Comparison of ENCODE assay signal across 26 mouse cellular contexts in the genomic region with DNA sequence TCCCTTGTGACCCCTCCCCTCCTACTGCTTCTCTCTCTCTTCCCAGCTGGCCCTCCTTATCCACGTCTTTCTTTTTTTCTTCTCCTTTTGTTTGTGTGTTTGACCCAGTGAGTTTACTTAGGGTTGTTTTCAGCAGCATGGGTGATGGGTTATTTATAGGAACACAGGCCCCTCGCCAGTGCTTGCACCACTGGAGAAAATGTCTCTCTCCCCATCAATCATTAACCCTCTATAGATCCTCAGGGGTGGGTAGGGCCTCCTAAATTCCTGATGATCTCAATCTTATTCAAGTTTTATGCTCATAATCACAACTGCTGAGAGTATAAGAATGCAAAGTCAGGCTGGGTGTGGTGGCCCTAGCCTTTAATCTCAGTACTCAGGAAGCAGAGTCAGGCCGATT. TPM values are rescaled to one million over a fixed set of nuclear protein-coding genes. Genes with fewer than 3 reads are reported as not detected.
DNase-seq lines count a peak whose midpoint lies in the region; ATAC-seq and TF ChIP-seq lines count a peak whose summit lies in the region.
"Had no signal": no experiment of that assay in that cellular context is flagged by ENCODE, and none has a peak within 500 bp of the region (broad histone marks: within the 10 kb centered on the region; RNA-seq: fewer than 3 reads in every experiment).

No protein-coding gene starts in this region.

- no peaks in the 10 kb centered on the region for H3K27me3 ChIP-seq in liver, postnatal 0 days (ENCODE audit: insufficient read depth, low read length)
- no peaks in the 10 kb centered on the region for H3K27me3 ChIP-seq in E14TG2a.4 (ENCODE audit: insufficient read depth, low read length)
- H3K27me3 ChIP-seq in intestine, postnatal 0 days (replicated peaks; ENCODE audit: control insufficient read depth, insufficient read depth, low read length), result no peaks in the 10 kb centered on the region
- H3K27me3 ChIP-seq: heart, embryonic 13.5 days; limb, embryonic 12.5 days had no signal

- H3K4me1 ChIP-seq in liver, postnatal 0 days (ENCODE audit: insufficient read depth), result peaks cover 23% of the 10 kb centered on the region
- peaks cover 93% of the 10 kb centered on the region for H3K4me1 ChIP-seq in E14TG2a.4 (replicated peaks; ENCODE audit: low read depth, low read length)
- H3K4me1 ChIP-seq in intestine, postnatal 0 days (replicated peaks; ENCODE audit: control insufficient read depth, insufficient read depth, low read length), result peaks cover 14% of the 10 kb centered on the region

- peak overlapping the region; percentile 39; the same call in 1 of the 2 replicates for H3K27ac ChIP-seq in liver, postnatal 0 days (ENCODE audit: low read depth)
- peak overlapping the region; percentile 37; the same call in 1 of the 2 replicates for H3K27ac ChIP-seq in intestine, postnatal 0 days (ENCODE audit: low read depth, low read length)
- H3K27ac ChIP-seq: heart, embryonic 13.5 days; hindbrain, embryonic 10.5 days; left cerebral cortex, adult 2 months; limb, embryonic 12.5 days had no signal

- H3K4me2 ChIP-seq in liver, postnatal 0 days (ENCODE audit: low read depth, low read length), result no peak overlapping the region
- H3K4me2 ChIP-seq in intestine, postnatal 0 days (replicated peaks; ENCODE audit: low read depth), result no peak overlapping the region
- H3K4me2 ChIP-seq: heart, embryonic 13.5 days; limb, embryonic 12.5 days; liver, embryonic 11.5 days had no signal

- H3K9ac ChIP-seq in liver, postnatal 0 days (replicated peaks), result no peak overlapping the region
- no peak overlapping the region for H3K9ac ChIP-seq in intestine, postnatal 0 days (ENCODE audit: low read depth, low read length)
- H3K9ac ChIP-seq: heart, embryonic 13.5 days; limb, embryonic 12.5 days had no signal

- WGBS in liver, postnatal 0 days (ENCODE audit: insufficient replicate concordance), result 54% methylated on average over 3 of the region's 3 CpGs
- 34% methylated on average over 3 of the region's 3 CpGs for WGBS in intestine, postnatal 0 days

- intact Hi-C loops in heart, postnatal 14 days (cut with DNase I), result loop anchor here (5.0 kb wide), 1 partner anchor 100 kb away; no protein-coding TSS in a partner anchor

- H3K9me3 ChIP-seq in liver, postnatal 0 days (ENCODE audit: low read length), result no peaks in the 10 kb centered on the region
- H3K9me3 ChIP-seq in E14TG2a.4 (ENCODE audit: low read length), result no peaks in the 10 kb centered on the region
- H3K9me3 ChIP-seq in intestine, postnatal 0 days (ENCODE audit: control insufficient read depth), result no peaks in the 10 kb centered on the region
- H3K9me3 ChIP-seq: heart, embryonic 13.5 days; hindbrain, embryonic 10.5 days; limb, embryonic 12.5 days had no signal

- no peak for TF ChIP-seq CTCF in liver, postnatal 0 days (IDR thresholded peaks at IDR 0.05; ENCODE audit: low read depth)
- TF ChIP-seq CTCF in E14TG2a.4 (conservative IDR thresholded peaks at IDR 0.05; ENCODE audit: low read length), result no peak
- no peak for TF ChIP-seq CTCF in intestine, postnatal 0 days (IDR thresholded peaks at IDR 0.05; ENCODE audit: low read depth)

- TF ChIP-seq EP300 in liver, postnatal 0 days (IDR thresholded peaks at IDR 0.05; ENCODE audit: low read depth), result no peak

- no peaks in the 10 kb centered on the region for H3K36me3 ChIP-seq in liver, postnatal 0 days (replicated peaks; ENCODE audit: insufficient read depth, low read length)
- 0 out of 2 replicates have a peak, but pooled peaks cover 2% of the 10 kb centered on the region for H3K36me3 ChIP-seq in E14TG2a.4 (ENCODE audit: insufficient read depth, low read length)
- no peaks in the 10 kb centered on the region for H3K36me3 ChIP-seq in intestine, postnatal 0 days (ENCODE audit: control insufficient read depth, insufficient read depth)
- H3K36me3 ChIP-seq: heart, embryonic 13.5 days; hindbrain, embryonic 10.5 days; limb, embryonic 12.5 days had no signal

- H3K4me3 ChIP-seq in liver, postnatal 0 days (ENCODE audit: low read depth, low read length), result no peak overlapping the region
- 0 out of 2 replicates have a peak overlapping the region, but pooled peaks have one; percentile 37 for H3K4me3 ChIP-seq in E14TG2a.4 (replicated peaks; ENCODE audit: low read length)
- no peak overlapping the region for H3K4me3 ChIP-seq in intestine, postnatal 0 days (ENCODE audit: low read depth, low read length)
- H3K4me3 ChIP-seq: heart, embryonic 13.5 days; hindbrain, embryonic 10.5 days; left cerebral cortex, adult 2 months; limb, embryonic 12.5 days had no signal

- ATAC-seq in liver, postnatal 0 days, result peak; percentile 34; the same call in 1 of the 2 replicates
- ATAC-seq in intestine, postnatal 0 days, result no peak
- ATAC-seq: forebrain, embryonic 14.5 days; hindbrain, embryonic 16.5 days had no signal

- DNase-seq in liver, postnatal 0 days, result no peak
- DNase-seq in liver (no peak), R1 (ENCODE audit: low read depth, low spot score) (peak; percentile 62)
- DNase-seq in layer of hippocampus, postnatal 36 days, result no peak
- DNase-seq in heart, postnatal 14 days, result no peak
- DNase-seq: adrenal gland, postnatal 14 days; cerebellum, adult 11 months; cerebellum, adult 9-10 months; cerebellum, postnatal 36 days; heart, postnatal 10 days; kidney, adult 11 months; kidney, postnatal 14 days; midbrain, embryonic 14.5 days; retina, postnatal 1 day; right cerebral cortex, postnatal 25 days; spleen, adult 18-20 months; thymus, postnatal 25 days had no signal

RNA-seq across cellular contexts. Expression of gene Ncor1, which starts 38.8 kb away (rescaled TPM):
- polyA plus RNA-seq in liver, postnatal 0 days (2015; fragmentation: Nextera tagmentation; extraction: Ambion mirVana), result 48.1 and 52.0 TPM in 2 replicates
- 114 and 140 TPM in 2 replicates for polyA plus RNA-seq in intestine, postnatal 0 days (2015; fragmentation: Nextera tagmentation; extraction: Ambion mirVana)
- total RNA-seq in layer of hippocampus, postnatal 36 days (2021), result 100 to 1,000 TPM; 276 to 321 TPM
- total RNA-seq in heart, postnatal 14 days (2021), result 100 to 1,000 TPM; 132 to 136 TPM

RNA-seq across cellular contexts. Expression of gene Pigl, which starts 38.9 kb away (rescaled TPM):
- polyA plus RNA-seq in liver, postnatal 0 days (2015; fragmentation: Nextera tagmentation; extraction: Ambion mirVana), result 2.6 and 2.7 TPM in 2 replicates
- polyA plus RNA-seq in intestine, postnatal 0 days (2015; fragmentation: Nextera tagmentation; extraction: Ambion mirVana), result 8.3 and 8.9 TPM in 2 replicates
- 1 to 10 TPM; 6.4 to 8.4 TPM for total RNA-seq in layer of hippocampus, postnatal 36 days (2021)
- total RNA-seq in heart, postnatal 14 days (2021), result 1 to 10 TPM; 3.8 to 4.3 TPM

RNA-seq across cellular contexts. Expression of gene Cenpv, which starts 41.9 kb away (rescaled TPM):
- 9.8 and 14.0 TPM in 2 replicates for polyA plus RNA-seq in liver, postnatal 0 days (2015; fragmentation: Nextera tagmentation; extraction: Ambion mirVana)
- 54.9 and 55.2 TPM in 2 replicates for polyA plus RNA-seq in intestine, postnatal 0 days (2015; fragmentation: Nextera tagmentation; extraction: Ambion mirVana)
- 10 to 100 TPM; 37.6 to 39.6 TPM for total RNA-seq in layer of hippocampus, postnatal 36 days (2021)
- 10 to 100 TPM; 16.8 to 20.0 TPM for total RNA-seq in heart, postnatal 14 days (2021)

RNA-seq across cellular contexts. Expression of gene Ubb, which starts 53.8 kb away (rescaled TPM):
- 1,161 and 1,214 TPM in 2 replicates for polyA plus RNA-seq in liver, postnatal 0 days (2015; fragmentation: Nextera tagmentation; extraction: Ambion mirVana)
- polyA plus RNA-seq in intestine, postnatal 0 days (2015; fragmentation: Nextera tagmentation; extraction: Ambion mirVana), result 2,405 and 2,440 TPM in 2 replicates
- total RNA-seq in layer of hippocampus, postnatal 36 days (2021), result 1,000 to 10,000 TPM; 1,774 to 1,889 TPM
- total RNA-seq in heart, postnatal 14 days (2021), result 100 to 1,000 TPM; 658 to 665 TPM
